Mouse (Mus musculus): ENCODE measurements around the gene Fam184a. TPM values are rescaled to one million over a fixed set of nuclear protein-coding genes. Genes with fewer than 3 reads are reported as not detected.

The Fam184a gene
- 2.1 and 5.4 TPM in 2 replicates for polyA plus RNA-seq (2011; ENCODE audit: insufficient read depth, insufficient read length, low replicate concordance, missing spikeins)

DNA sequence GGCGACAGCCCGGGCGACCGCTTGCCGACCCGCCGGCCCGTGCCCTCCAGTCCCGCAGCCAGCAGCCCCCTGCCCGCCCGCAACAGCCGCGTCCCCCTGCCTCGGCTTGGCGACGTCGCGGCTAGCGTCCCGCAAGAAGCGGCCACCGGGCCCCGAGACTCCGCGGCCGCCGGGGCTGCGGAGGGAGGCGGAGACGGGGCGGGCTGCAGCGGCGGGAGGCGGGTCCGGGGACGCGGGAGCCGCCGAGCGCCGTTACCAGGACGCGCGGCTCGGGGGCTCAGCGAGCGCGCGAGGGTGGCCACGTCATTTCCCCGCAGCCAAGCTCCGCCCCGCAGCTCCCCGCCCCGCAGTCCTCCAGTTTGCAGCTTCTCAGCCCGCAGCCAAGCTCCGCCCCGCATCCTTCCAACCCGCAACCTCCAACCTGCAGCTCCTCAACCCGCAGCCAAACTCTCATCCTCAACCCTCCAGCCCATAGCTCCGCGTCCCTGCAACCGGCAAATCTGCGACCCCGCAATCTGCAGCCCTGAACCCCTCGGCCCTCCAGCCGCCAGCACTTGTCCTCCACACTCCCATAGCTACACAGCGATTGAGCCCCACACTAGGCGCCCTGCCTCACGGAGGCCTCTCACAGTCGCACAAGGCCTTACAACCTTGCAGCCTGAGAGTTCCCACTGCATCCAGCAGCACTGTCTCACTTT lies at the start of gene Fam184a:
TSS of gene Fam184a (minus strand) at position 169 of the 698 bp plus-strand sequence.
- Histone ChIP-seq H3K4me1 (ENCODE audit: control insufficient read depth, insufficient read depth, low read length) (no peaks in the 10 kb centered on the region), H3K27ac (ENCODE audit: control insufficient read depth, insufficient read depth, low read depth, low read length, poor library complexity) (no peak within 1 kb of the TSS; the same call in 1 of the 2 replicates), H3K4me3 (replicated peaks; ENCODE audit: control insufficient read depth, low read depth, low read length) (peak within 1 kb of the TSS; percentile 15)
- 7% methylated on average over 49 of the region's 71 CpGs for WGBS
- no peak for TF ChIP-seq CTCF (IDR thresholded peaks at IDR 0.05; ENCODE audit: control insufficient read depth, insufficient read depth, low read length)
- TF ChIP-seq POLR2A (IDR thresholded peaks at IDR 0.05; ENCODE audit: borderline replicate concordance, control insufficient read depth, low read depth, low read length) = no peak

DNA sequence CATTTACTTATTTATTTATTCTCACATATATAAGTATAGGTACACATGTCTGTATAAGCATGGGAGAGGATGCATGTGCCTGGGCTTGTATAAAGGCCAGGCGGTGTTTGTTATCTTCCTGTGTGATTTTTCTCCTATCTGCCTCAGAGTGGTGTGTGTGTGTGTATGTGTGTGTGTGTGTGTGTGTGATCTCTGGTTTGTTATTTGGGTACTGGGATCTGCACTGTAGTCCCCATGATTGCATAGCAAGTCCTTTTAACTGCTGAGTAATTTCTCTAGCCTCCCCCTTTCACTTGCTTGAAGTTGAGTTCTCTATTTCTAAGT lies 45.3 kb upstream of the Fam184a start:
- Histone ChIP-seq H3K4me3 (replicated peaks; ENCODE audit: control insufficient read depth, low read depth, low read length) (no peak overlapping the region), H3K27ac (ENCODE audit: control insufficient read depth, insufficient read depth, low read depth, low read length, poor library complexity) (no peak overlapping the region), H3K4me1 (ENCODE audit: control insufficient read depth, insufficient read depth, low read length) (no peaks in the 10 kb centered on the region)
- no peak for TF ChIP-seq CTCF (IDR thresholded peaks at IDR 0.05; ENCODE audit: control insufficient read depth, insufficient read depth, low read length)
- TF ChIP-seq POLR2A (IDR thresholded peaks at IDR 0.05; ENCODE audit: borderline replicate concordance, control insufficient read depth, low read depth, low read length) = no peak
- WGBS = 74% methylated on average over 1 of the region's 1 CpGs

DNA sequence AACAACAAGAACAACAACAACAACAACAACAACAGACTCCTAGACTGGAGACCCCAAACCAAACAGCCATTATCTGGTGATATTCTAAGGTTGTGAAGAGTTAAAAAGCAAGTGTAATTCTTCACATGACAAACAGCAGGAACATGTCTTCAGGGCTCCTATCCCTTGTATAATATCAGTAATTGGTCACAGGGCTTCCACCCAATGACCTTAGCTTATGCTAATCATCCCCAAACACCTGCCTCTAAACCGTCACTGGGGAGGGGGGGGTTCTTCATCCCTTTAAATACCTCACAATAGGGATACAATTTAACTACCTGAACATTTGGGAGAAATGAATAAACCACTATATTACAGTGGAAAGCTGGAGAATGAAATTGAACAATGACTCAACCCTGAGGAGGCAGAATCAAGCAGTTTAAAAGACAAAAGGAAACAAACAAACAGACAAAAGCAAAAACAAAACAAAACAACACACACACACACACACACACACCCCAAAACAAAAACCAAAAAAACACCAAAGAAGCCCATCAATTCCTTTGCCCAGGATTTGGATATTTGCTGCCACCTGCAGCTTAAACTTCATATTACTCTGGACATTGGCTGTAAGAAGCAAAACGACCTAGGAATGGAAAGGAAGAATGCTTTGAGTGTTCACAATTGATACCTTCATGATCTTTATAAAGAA lies 44.8 kb upstream of the Fam184a start:
- Histone ChIP-seq H3K4me3 (replicated peaks; ENCODE audit: control insufficient read depth, low read depth, low read length) (no peak overlapping the region), H3K27ac (ENCODE audit: control insufficient read depth, insufficient read depth, low read depth, low read length, poor library complexity) (no peak overlapping the region), H3K4me1 (ENCODE audit: control insufficient read depth, insufficient read depth, low read length) (no peaks in the 10 kb centered on the region)
- no peak for TF ChIP-seq POLR2A (IDR thresholded peaks at IDR 0.05; ENCODE audit: borderline replicate concordance, control insufficient read depth, low read depth, low read length)
- no peak for TF ChIP-seq CTCF (IDR thresholded peaks at IDR 0.05; ENCODE audit: control insufficient read depth, insufficient read depth, low read length)
- WGBS = 6% methylated on average over 2 of the region's 2 CpGs

DNA sequence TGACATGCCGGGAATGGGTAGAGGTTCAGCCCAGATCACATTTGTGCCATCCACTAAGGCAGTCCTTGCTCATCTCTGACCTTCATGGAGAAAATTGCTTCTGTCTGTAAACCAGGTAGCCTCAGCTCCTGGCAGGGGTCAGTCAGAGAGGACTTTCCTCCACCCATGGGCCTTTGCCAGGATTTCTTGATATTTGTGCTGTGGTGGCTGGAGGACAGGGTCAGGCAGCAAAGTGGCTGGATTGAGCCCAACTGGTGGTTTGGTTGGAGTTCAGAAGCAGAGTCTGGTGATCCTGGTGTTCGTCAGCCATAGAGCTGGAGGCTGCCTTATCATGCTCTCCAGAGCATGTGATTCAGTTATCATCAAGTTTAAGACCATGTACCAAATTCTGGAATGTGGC lies 40.4 kb upstream of the Fam184a start:
- TF ChIP-seq CTCF (IDR thresholded peaks at IDR 0.05; ENCODE audit: control insufficient read depth, insufficient read depth, low read length) (no peak), POLR2A (IDR thresholded peaks at IDR 0.05; ENCODE audit: borderline replicate concordance, control insufficient read depth, low read depth, low read length) (no peak)
- Histone ChIP-seq H3K4me1 (ENCODE audit: control insufficient read depth, insufficient read depth, low read length) (no peaks in the 10 kb centered on the region), H3K4me3 (replicated peaks; ENCODE audit: control insufficient read depth, low read depth, low read length) (no peak overlapping the region), H3K27ac (ENCODE audit: control insufficient read depth, insufficient read depth, low read depth, low read length, poor library complexity) (no peak overlapping the region)
- 70% methylated on average over 2 of the region's 2 CpGs for WGBS

DNA sequence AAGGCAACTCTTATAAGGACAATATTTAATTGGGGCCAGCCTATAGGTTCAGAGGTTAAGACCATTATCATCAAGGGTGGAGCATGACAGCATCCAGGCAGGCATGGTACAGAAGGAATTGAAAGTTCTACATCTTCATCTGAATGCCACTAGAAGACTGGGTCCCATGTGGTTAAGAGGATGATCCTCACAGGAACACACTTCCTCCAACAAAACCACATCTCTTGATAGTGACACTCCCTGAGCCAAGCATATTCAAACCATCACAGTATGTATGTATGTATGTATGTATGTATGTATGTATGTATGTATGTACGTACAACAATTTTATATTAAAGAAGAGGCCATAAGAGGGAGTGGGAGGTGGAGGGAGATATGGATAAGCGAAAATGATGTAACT lies 25.7 kb upstream of the Fam184a start:
- 76% methylated on average over 2 of the region's 2 CpGs for WGBS
- TF ChIP-seq POLR2A (IDR thresholded peaks at IDR 0.05; ENCODE audit: borderline replicate concordance, control insufficient read depth, low read depth, low read length) (no peak), CTCF (IDR thresholded peaks at IDR 0.05; ENCODE audit: control insufficient read depth, insufficient read depth, low read length) (no peak)
- no peak overlapping the region for H3K27ac ChIP-seq (ENCODE audit: control insufficient read depth, insufficient read depth, low read depth, low read length, poor library complexity)
- no peaks in the 10 kb centered on the region for H3K4me1 ChIP-seq (ENCODE audit: control insufficient read depth, insufficient read depth, low read length)
- H3K4me3 ChIP-seq (replicated peaks; ENCODE audit: control insufficient read depth, low read depth, low read length) = no peak overlapping the region

DNA sequence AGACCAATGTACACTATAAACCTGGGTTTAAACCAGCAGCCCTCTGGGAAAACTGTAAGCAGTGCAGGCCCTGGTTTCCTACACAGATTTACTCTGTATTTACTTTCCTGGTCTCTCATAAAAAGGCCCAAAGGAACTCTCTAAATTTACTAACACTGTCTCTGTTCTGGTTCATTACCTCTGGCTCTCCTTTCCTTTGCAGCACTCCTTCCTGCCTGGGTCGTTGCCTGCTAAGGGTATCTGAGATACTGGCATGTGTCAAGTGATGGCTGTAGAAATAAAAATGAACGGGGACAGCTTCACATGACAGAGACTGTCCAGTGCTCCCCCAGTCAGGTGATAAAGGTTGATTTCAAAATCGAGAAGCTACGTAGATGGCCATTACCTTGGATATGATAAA lies 21.8 kb upstream of the Fam184a start:
- TF ChIP-seq POLR2A (IDR thresholded peaks at IDR 0.05; ENCODE audit: borderline replicate concordance, control insufficient read depth, low read depth, low read length) = no peak
- TF ChIP-seq CTCF (IDR thresholded peaks at IDR 0.05; ENCODE audit: control insufficient read depth, insufficient read depth, low read length) = no peak
- H3K27ac ChIP-seq (ENCODE audit: control insufficient read depth, insufficient read depth, low read depth, low read length, poor library complexity) = no peak overlapping the region
- WGBS = 57% methylated on average over 4 of the region's 4 CpGs
- no peak overlapping the region for H3K4me3 ChIP-seq (replicated peaks; ENCODE audit: control insufficient read depth, low read depth, low read length)
- no peaks in the 10 kb centered on the region for H3K4me1 ChIP-seq (ENCODE audit: control insufficient read depth, insufficient read depth, low read length)

DNA sequence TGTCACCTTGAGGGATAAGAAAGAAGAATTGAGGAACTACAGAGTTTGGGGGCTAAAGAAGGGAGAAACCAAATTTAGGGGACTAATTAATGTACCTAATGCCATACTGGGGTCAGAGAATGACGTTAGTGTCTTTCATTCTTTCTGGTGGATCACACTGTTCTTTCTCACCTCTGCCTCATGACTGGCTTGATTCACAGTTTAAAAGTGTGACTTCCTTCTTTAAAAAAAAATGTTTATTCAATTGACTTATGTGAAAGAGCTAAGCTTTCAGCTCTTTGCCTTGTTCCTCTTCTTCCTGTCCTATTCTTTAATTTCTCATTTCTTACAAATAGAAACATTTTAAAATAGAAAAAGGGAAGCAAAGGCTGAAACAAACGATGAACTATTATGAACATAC lies 20.6 kb upstream of the Fam184a start:
- Histone ChIP-seq H3K4me3 (replicated peaks; ENCODE audit: control insufficient read depth, low read depth, low read length) (no peak overlapping the region), H3K27ac (ENCODE audit: control insufficient read depth, insufficient read depth, low read depth, low read length, poor library complexity) (no peak overlapping the region), H3K4me1 (ENCODE audit: control insufficient read depth, insufficient read depth, low read length) (no peaks in the 10 kb centered on the region)
- TF ChIP-seq POLR2A (IDR thresholded peaks at IDR 0.05; ENCODE audit: borderline replicate concordance, control insufficient read depth, low read depth, low read length) = no peak
- TF ChIP-seq CTCF (IDR thresholded peaks at IDR 0.05; ENCODE audit: control insufficient read depth, insufficient read depth, low read length) = no peak
- WGBS = 9% methylated on average over 2 of the region's 2 CpGs

DNA sequence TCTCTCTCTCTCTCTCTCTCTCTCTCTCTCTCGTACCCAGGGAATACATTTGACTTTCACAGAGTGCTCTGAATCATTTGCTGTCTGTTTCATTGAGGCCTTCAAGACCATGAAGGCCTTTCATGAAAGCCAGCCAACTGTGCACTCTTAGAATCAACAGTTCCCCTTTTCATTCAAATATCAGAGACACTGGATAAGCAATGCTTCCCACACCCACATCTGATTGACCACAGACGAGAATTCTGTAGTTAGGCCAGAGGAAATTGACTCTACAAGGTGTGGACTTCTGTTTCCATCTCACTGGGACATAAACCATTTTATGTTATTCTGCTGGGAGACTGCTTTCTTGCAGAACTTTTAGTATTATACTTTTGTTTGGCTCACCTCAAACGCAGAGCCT lies 17.8 kb upstream of the Fam184a start:
- H3K27ac ChIP-seq (ENCODE audit: control insufficient read depth, insufficient read depth, low read depth, low read length, poor library complexity) = no peak overlapping the region
- no peaks in the 10 kb centered on the region for H3K4me1 ChIP-seq (ENCODE audit: control insufficient read depth, insufficient read depth, low read length)
- 31% methylated on average over 3 of the region's 3 CpGs for WGBS
- no peak overlapping the region for H3K4me3 ChIP-seq (replicated peaks; ENCODE audit: control insufficient read depth, low read depth, low read length)
- TF ChIP-seq POLR2A (IDR thresholded peaks at IDR 0.05; ENCODE audit: borderline replicate concordance, control insufficient read depth, low read depth, low read length) = no peak
- no peak for TF ChIP-seq CTCF (IDR thresholded peaks at IDR 0.05; ENCODE audit: control insufficient read depth, insufficient read depth, low read length)

Measured in bone marrow, adult 2 months (tissue).